Mouse (Mus musculus): ENCODE measurements around the gene Steap4.

DNA sequence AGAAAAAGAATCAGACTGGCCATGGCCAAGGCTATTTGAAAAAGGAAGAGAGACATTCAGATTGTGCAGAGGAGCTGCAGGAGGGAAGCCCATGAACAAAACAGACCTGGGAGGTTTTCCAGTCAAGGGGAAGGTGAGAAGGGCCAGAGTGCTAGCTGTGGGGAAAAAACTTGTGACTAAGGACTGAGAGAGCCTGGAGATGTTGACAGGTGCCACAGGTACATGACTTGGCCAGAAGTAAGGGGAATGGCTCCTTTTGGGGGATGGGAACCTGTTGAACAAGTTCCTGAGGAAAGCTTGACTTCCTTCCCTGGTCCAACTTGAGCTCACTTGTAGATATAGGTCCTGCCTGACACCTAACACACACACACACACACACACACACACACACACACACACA lies 42.6 kb downstream of the Steap4 start:
- TF ChIP-seq POLR2A (IDR thresholded peaks at IDR 0.05; ENCODE audit: insufficient read length, low read depth) (no peak), USF1 (IDR thresholded peaks at IDR 0.05; ENCODE audit: low read depth) (no peak), MAX (IDR thresholded peaks at IDR 0.05; ENCODE audit: low read depth) (no peak)

Measured in myocyte (in vitro differentiated cells).